Mouse (Mus musculus): ENCODE measurements around the gene Mefv.

DNA sequence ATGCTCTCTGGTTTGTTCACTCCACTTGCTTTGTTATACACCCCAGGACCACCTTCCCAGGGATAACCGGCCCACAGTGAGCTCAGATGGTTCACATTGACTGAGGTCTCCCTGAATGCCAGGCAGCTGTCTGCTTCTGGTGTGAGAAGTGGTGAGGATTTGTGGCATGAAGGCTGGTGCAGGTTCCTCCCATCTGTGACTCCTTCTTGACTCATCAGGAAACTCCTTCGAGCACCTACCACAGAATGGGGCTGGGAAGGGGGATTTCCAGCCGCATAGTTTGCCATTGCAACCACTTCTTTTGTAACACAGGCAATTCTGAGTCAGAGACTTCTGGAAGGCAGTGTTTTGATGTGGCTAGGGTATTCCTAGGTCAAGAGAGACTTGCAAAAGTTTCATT, 5.3 kb upstream of the Mefv start:
- TF ChIP-seq MAX (IDR thresholded peaks at IDR 0.05; ENCODE audit: low read depth) (no peak), POLR2A (IDR thresholded peaks at IDR 0.05; ENCODE audit: insufficient read length, low read depth) (peak; percentile 53)
